ENCODE assay signal across 9 mouse cellular contexts in the genomic region with DNA sequence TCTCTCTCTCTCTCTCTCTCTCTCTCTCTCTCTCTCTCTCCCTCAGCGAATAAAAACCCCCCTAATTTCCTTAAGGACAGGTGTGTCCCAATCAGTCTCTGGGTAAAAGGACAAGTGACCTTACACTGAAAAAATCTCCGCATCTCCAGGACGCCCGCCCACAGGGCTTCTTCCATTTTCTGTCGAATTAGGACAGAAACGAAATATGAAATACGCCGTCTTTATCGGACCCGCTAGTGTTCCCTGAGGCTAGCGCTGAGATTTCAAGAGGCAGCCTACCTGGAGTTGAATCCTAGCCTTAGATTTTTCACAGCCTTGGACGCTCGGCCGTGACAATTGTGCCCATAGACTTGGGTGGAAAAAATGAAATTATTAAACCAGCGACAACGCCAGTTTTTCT. TPM values are rescaled to one million over a fixed set of nuclear protein-coding genes. Genes with fewer than 3 reads are reported as not detected.
DNase-seq lines count a peak whose midpoint lies in the region; ATAC-seq and TF ChIP-seq lines count a peak whose summit lies in the region.
"Had no signal": no experiment of that assay in that cellular context is flagged by ENCODE, and none has a peak within 500 bp of the region (broad histone marks: within the 10 kb centered on the region; RNA-seq: fewer than 3 reads in every experiment).

No protein-coding gene starts in this region.

- no peak for ATAC-seq in forebrain, embryonic 15.5 days (replicated peaks)
- no peak for ATAC-seq in liver, postnatal 0 days

- H3K9ac ChIP-seq in forebrain, embryonic 15.5 days (replicated peaks), result no peak overlapping the region
- H3K9ac ChIP-seq in liver, postnatal 0 days (replicated peaks), result no peak overlapping the region

- peak; percentile 1 to 49 for DNase-seq in heart, adult 18-20 months
- no peak for DNase-seq in heart, adult 11 months
- DNase-seq in ZHBTc4 (ENCODE audit: low read depth, low spot score) (peak; percentile 8), MN1 (ENCODE audit: low spot score) (no peak)
- peak; percentile 5 for DNase-seq in kidney, adult 11 months
- no peak for DNase-seq in liver, postnatal 0 days
- DNase-seq in retina, postnatal 1 day, result peak; percentile 40

- peak overlapping the region; percentile 63 for H3K4me3 ChIP-seq in forebrain, embryonic 15.5 days
- H3K4me3 ChIP-seq in liver, postnatal 0 days (ENCODE audit: low read depth, low read length), result peak overlapping the region; percentile 69

- no peaks in the 10 kb centered on the region for H3K9me3 ChIP-seq in forebrain, embryonic 15.5 days
- no peaks in the 10 kb centered on the region for H3K9me3 ChIP-seq in liver, postnatal 0 days (ENCODE audit: low read length)

- TF ChIP-seq EP300 in liver, postnatal 0 days (IDR thresholded peaks at IDR 0.05; ENCODE audit: low read depth), result no peak

- no peak overlapping the region for H3K27ac ChIP-seq in forebrain, embryonic 15.5 days (replicated peaks)
- H3K27ac ChIP-seq in liver, postnatal 0 days (ENCODE audit: low read depth), result no peak overlapping the region

- no peaks in the 10 kb centered on the region for H3K36me3 ChIP-seq in forebrain, embryonic 15.5 days
- no peaks in the 10 kb centered on the region for H3K36me3 ChIP-seq in liver, postnatal 0 days (replicated peaks; ENCODE audit: insufficient read depth, low read length)

- whole genome bisulfite sequencing in forebrain, embryonic 15.5 days, result 18% methylated on average over 16 of the region's 16 CpGs
- 19% methylated on average over 16 of the region's 16 CpGs for WGBS in liver, postnatal 0 days (ENCODE audit: insufficient replicate concordance)

- peaks cover 25% of the 10 kb centered on the region for H3K27me3 ChIP-seq in forebrain, embryonic 15.5 days
- H3K27me3 ChIP-seq in liver, postnatal 0 days (ENCODE audit: insufficient read depth, low read length), result peaks cover 43% of the 10 kb centered on the region

- H3K4me2 ChIP-seq in forebrain, embryonic 15.5 days (replicated peaks), result peak overlapping the region; percentile 42
- peak overlapping the region; percentile 72 for H3K4me2 ChIP-seq in liver, postnatal 0 days (ENCODE audit: low read depth, low read length)

- peaks cover 10% of the 10 kb centered on the region for H3K4me1 ChIP-seq in forebrain, embryonic 15.5 days
- no peaks in the 10 kb centered on the region for H3K4me1 ChIP-seq in liver, postnatal 0 days (ENCODE audit: insufficient read depth)

- no peak for TF ChIP-seq CTCF in liver, postnatal 0 days (IDR thresholded peaks at IDR 0.05; ENCODE audit: low read depth)

RNA-seq across cellular contexts. Expression of gene Fam90a1b, which starts 0.5 kb away (rescaled TPM):
- total RNA-seq in heart, adult 18-20 months (2021), result not detected
- 0.14 TPM in 1 of 2 replicates, not detected in the other for polyA plus RNA-seq in forebrain, embryonic 15.5 days (2015; fragmentation: Nextera tagmentation; extraction: Ambion mirVana)
- polyA plus RNA-seq in liver, postnatal 0 days (2015; fragmentation: Nextera tagmentation; extraction: Ambion mirVana), result not detected in 2 replicates
- total RNA-seq: hematopoietic stem cell, adult 5-6 weeks had no signal

RNA-seq across cellular contexts. Expression of gene Apoo, which starts 0.9 kb away (rescaled TPM):
- 100 to 1,000 TPM; 210 to 256 TPM for total RNA-seq in heart, adult 18-20 months (2021)
- 115 and 121 TPM in 2 replicates for polyA plus RNA-seq in forebrain, embryonic 15.5 days (2015; fragmentation: Nextera tagmentation; extraction: Ambion mirVana)
- 49.7 and 52.9 TPM in 2 replicates for polyA plus RNA-seq in liver, postnatal 0 days (2015; fragmentation: Nextera tagmentation; extraction: Ambion mirVana)

Comparison
In these comparisons a context has a peak if more than half of its experiments do, and no peak if none do; other contexts are left out.
1. DNase-seq: peak in heart, adult 18-20 months (2 of 2), ZHBTc4 (single experiment), kidney, adult 11 months (single experiment) and retina, postnatal 1 day (single experiment); none in heart, adult 11 months (single experiment), liver, postnatal 0 days (single experiment) and MN1 (single experiment).